Comparison of ENCODE assay signal across 34 mouse cellular contexts in the genomic region with DNA sequence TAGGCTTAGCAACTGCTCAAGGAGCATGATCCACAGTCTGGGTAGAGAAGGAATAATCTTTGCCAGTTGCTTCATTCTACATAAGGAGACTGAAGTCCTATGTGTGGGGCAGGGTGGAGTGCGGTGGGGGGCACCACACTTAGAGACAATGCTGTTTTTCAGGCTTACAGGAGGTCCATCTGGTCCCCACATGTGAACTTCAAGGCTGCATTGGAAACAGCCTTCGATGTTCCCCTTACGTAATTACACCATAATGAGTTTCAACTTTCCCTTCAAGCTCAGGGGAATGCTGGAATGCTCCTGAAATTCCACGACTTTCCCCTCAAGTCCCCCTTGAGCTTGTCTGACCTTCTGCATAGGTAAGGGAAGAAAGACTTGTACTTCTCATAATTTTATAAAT. TPM values are rescaled to one million over a fixed set of nuclear protein-coding genes. Genes with fewer than 3 reads are reported as not detected.
DNase-seq lines count a peak whose midpoint lies in the region; ATAC-seq and TF ChIP-seq lines count a peak whose summit lies in the region.
"Had no signal": no experiment of that assay in that cellular context is flagged by ENCODE, and none has a peak within 500 bp of the region (broad histone marks: within the 10 kb centered on the region; RNA-seq: fewer than 3 reads in every experiment).

No protein-coding gene starts in this region.

- no peaks in the 10 kb centered on the region for H3K36me3 ChIP-seq in embryonic facial prominence, embryonic 10.5 days (replicated peaks)
- H3K36me3 ChIP-seq in limb, embryonic 14.5 days (ENCODE audit: control insufficient read depth, insufficient read depth, low read length), result no peaks in the 10 kb centered on the region
- no peaks in the 10 kb centered on the region for H3K36me3 ChIP-seq in forebrain, embryonic 14.5 days (ENCODE audit: control insufficient read depth, insufficient read depth, low read length)
- H3K36me3 ChIP-seq: forebrain, embryonic 12.5 days; liver, embryonic 13.5 days; midbrain, embryonic 13.5 days; neural tube, embryonic 13.5 days had no signal

- H3K4me2 ChIP-seq in limb, embryonic 14.5 days (replicated peaks; ENCODE audit: low read depth, low read length, severe bottlenecking), result 0 out of 2 replicates have a peak overlapping the region, but pooled peaks have one; percentile 9
- no peak overlapping the region for H3K4me2 ChIP-seq in forebrain, embryonic 14.5 days (ENCODE audit: low read length)
- H3K4me2 ChIP-seq: forebrain, embryonic 12.5 days; heart, embryonic 11.5 days; liver, embryonic 13.5 days; midbrain, embryonic 13.5 days; neural tube, embryonic 13.5 days had no signal

- WGBS in embryonic facial prominence, embryonic 10.5 days, result 34% methylated on average over 4 of the region's 4 CpGs
- 13% methylated on average over 4 of the region's 4 CpGs for WGBS in limb, embryonic 14.5 days
- WGBS in forebrain, embryonic 14.5 days, result 81% methylated on average over 4 of the region's 4 CpGs

- intact Hi-C loops in left cerebral cortex, postnatal 4 days (cut with DNase I), result no loop called here

- H3K27me3 ChIP-seq in embryonic facial prominence, embryonic 10.5 days (replicated peaks; ENCODE audit: low read depth, poor library complexity, severe bottlenecking), result no peaks in the 10 kb centered on the region
- H3K27me3 ChIP-seq in limb, embryonic 14.5 days (ENCODE audit: control insufficient read depth, insufficient read depth, low read length), result no peaks in the 10 kb centered on the region
- H3K27me3 ChIP-seq in forebrain, embryonic 14.5 days (replicated peaks; ENCODE audit: control insufficient read depth, insufficient read depth, low read length), result no peaks in the 10 kb centered on the region
- H3K27me3 ChIP-seq: forebrain, embryonic 12.5 days; liver, embryonic 13.5 days; midbrain, embryonic 13.5 days; neural tube, embryonic 13.5 days had no signal

- TF ChIP-seq POLR2A in limb, embryonic 14.5 days (IDR thresholded peaks at IDR 0.05; ENCODE audit: borderline replicate concordance, extremely low read depth, insufficient read depth, insufficient read length), result no peak

- peak; percentile 82 for ATAC-seq in limb, embryonic 14.5 days (ENCODE audit: low FRiP score, low read depth)
- ATAC-seq in forebrain, embryonic 14.5 days, result no peak
- ATAC-seq: inflammation-experienced regulatory T-cells, adult 6 months; midbrain, embryonic 13.5 days had no signal

- no peaks in the 10 kb centered on the region for H3K9me3 ChIP-seq in embryonic facial prominence, embryonic 10.5 days
- H3K9me3 ChIP-seq in limb, embryonic 14.5 days (ENCODE audit: control insufficient read depth, low read length), result no peaks in the 10 kb centered on the region
- H3K9me3 ChIP-seq in forebrain, embryonic 14.5 days (replicated peaks; ENCODE audit: control insufficient read depth, low read length), result no peaks in the 10 kb centered on the region
- H3K9me3 ChIP-seq: forebrain, embryonic 12.5 days; liver, embryonic 13.5 days; midbrain, embryonic 13.5 days; neural tube, embryonic 13.5 days had no signal

- H3K4me1 ChIP-seq in embryonic facial prominence, embryonic 10.5 days, result peaks cover 26% of the 10 kb centered on the region
- H3K4me1 ChIP-seq in limb, embryonic 14.5 days (ENCODE audit: control insufficient read depth, insufficient read depth, low read length), result peaks cover 8% of the 10 kb centered on the region
- H3K4me1 ChIP-seq in forebrain, embryonic 14.5 days (ENCODE audit: control insufficient read depth, insufficient read depth, low read length), result no peaks in the 10 kb centered on the region
- H3K4me1 ChIP-seq: forebrain, embryonic 12.5 days; liver, embryonic 13.5 days; midbrain, embryonic 13.5 days; neural tube, embryonic 13.5 days had no signal

- peak overlapping the region; percentile 83 for H3K27ac ChIP-seq in embryonic facial prominence, embryonic 10.5 days (replicated peaks)
- H3K27ac ChIP-seq in limb, embryonic 14.5 days (replicated peaks; ENCODE audit: low read depth, low read length), result peak overlapping the region; percentile 75
- H3K27ac ChIP-seq in forebrain, embryonic 14.5 days (ENCODE audit: low read depth, low read length), result no peak overlapping the region
- H3K27ac ChIP-seq: forebrain, embryonic 12.5 days; liver, embryonic 13.5 days; midbrain, embryonic 13.5 days; neural tube, embryonic 13.5 days had no signal

- no peak overlapping the region for H3K4me3 ChIP-seq in embryonic facial prominence, embryonic 10.5 days
- H3K4me3 ChIP-seq in limb, embryonic 14.5 days (replicated peaks; ENCODE audit: low read length), result no peak overlapping the region
- no peak overlapping the region for H3K4me3 ChIP-seq in forebrain, embryonic 14.5 days (ENCODE audit: low read depth, low read length)
- H3K4me3 ChIP-seq: erythroblast, embryonic 14.5 days; forebrain, embryonic 12.5 days; liver, embryonic 13.5 days; midbrain, embryonic 13.5 days; neural tube, embryonic 13.5 days had no signal

- DNase-seq in embryo, embryonic 10 days (ENCODE audit: low spot score), result peak; percentile 76
- DNase-seq in embryo, embryonic 9.5 days (ENCODE audit: extremely low spot score), result no peak
- DNase-seq in embryonic facial prominence, embryonic 10.5 days (ENCODE audit: low spot score), result peak; percentile 81
- DNase-seq in forelimb bud, embryonic 11.5 days (ENCODE audit: low read depth, low spot score), result peak; percentile 85
- peak; percentile 52 for DNase-seq in limb, embryonic 14.5 days (ENCODE audit: low spot score)
- DNase-seq in adrenal gland, adult 8-10 months, result no peak
- no peak for DNase-seq in forebrain, embryonic 14.5 days (ENCODE audit: low spot score)
- DNase-seq in left cerebral cortex, postnatal 4 days, result no peak
- DNase-seq: adrenal gland, postnatal 14 days; cerebellum, adult 9-10 months; gastrocnemius, postnatal 10 days; kidney, adult 2 months; kidney, postnatal 10 days; layer of hippocampus, postnatal 36 days; liver, embryonic 13.5 days; lung, adult 2 months; lung, postnatal 14 days; right cerebral cortex, adult 18-20 months; thymus, adult 18-20 months; thymus, postnatal 36 days had no signal

- no peak overlapping the region for H3K9ac ChIP-seq in limb, embryonic 14.5 days (ENCODE audit: low read depth, low read length, severe bottlenecking)
- H3K9ac ChIP-seq in forebrain, embryonic 14.5 days (ENCODE audit: low read length), result no peak overlapping the region
- H3K9ac ChIP-seq: forebrain, embryonic 12.5 days; liver, embryonic 13.5 days; midbrain, embryonic 13.5 days; neural tube, embryonic 13.5 days had no signal

RNA-seq across cellular contexts. Expression of gene Fgf23, which starts 21.9 kb away (rescaled TPM):
- polyA plus RNA-seq in embryonic facial prominence, embryonic 10.5 days (2016; fragmentation: Nextera tagmentation; extraction: Ambion mirVana), result 0.08 and 0.16 TPM in 2 replicates
- polyA plus RNA-seq in limb, embryonic 14.5 days (2012; rRNA removed), result 0.17 and 0.24 TPM in 2 replicates
- not detected in 2 replicates for polyA plus RNA-seq in limb, embryonic 14.5 days (2014; fragmentation: Nextera tagmentation; extraction: Ambion mirVana)
- total RNA-seq in adrenal gland, adult 8-10 months (2022), result not detected
- polyA plus RNA-seq in forebrain, embryonic 14.5 days (2014; fragmentation: Nextera tagmentation; extraction: Ambion mirVana), result 0.09 and 0.11 TPM in 2 replicates
- total RNA-seq in left cerebral cortex, postnatal 4 days (2021), result under 1 TPM; 0.38 to 0.54 TPM
- total RNA-seq: adrenal gland, postnatal 14 days; granulocyte monocyte progenitor cell, adult 5-6 weeks; hematopoietic stem cell, adult 5-6 weeks; megakaryocyte, adult 5-6 weeks had no signal
- polyA plus RNA-seq: erythroblast, embryonic 14.5 days; heart, embryonic 11.5 days; kidney, adult 2 months; liver, embryonic 13.5 days; lung, adult 2 months; neural tube, embryonic 13.5 days; stomach, embryonic 16.5 days had no signal

RNA-seq across cellular contexts. Expression of gene Fgf6, which starts 35.5 kb away (rescaled TPM):
- polyA plus RNA-seq in embryonic facial prominence, embryonic 10.5 days (2016; fragmentation: Nextera tagmentation; extraction: Ambion mirVana), result 0.02 TPM in 1 of 2 replicates, not detected in the other
- polyA plus RNA-seq in limb, embryonic 14.5 days (2012; rRNA removed), result 2.8 and 2.9 TPM in 2 replicates
- polyA plus RNA-seq in limb, embryonic 14.5 days (2014; fragmentation: Nextera tagmentation; extraction: Ambion mirVana), result 2.3 and 2.5 TPM in 2 replicates
- not detected for total RNA-seq in adrenal gland, adult 8-10 months (2022)
- polyA plus RNA-seq in forebrain, embryonic 14.5 days (2014; fragmentation: Nextera tagmentation; extraction: Ambion mirVana), result not detected in 2 replicates
- total RNA-seq in left cerebral cortex, postnatal 4 days (2021), result not detected
- total RNA-seq: adrenal gland, postnatal 14 days; granulocyte monocyte progenitor cell, adult 5-6 weeks; hematopoietic stem cell, adult 5-6 weeks; layer of hippocampus, adult 18-20 months; layer of hippocampus, postnatal 36 days; left cerebral cortex, postnatal 25 days; megakaryocyte, adult 5-6 weeks had no signal
- polyA plus RNA-seq: brain, embryonic 14.5 days; erythroblast, embryonic 14.5 days; forebrain, embryonic 12.5 days; heart, postnatal 0 days; inflammation-experienced regulatory T-cells, adult 6 months; midbrain, embryonic 13.5 days; neural tube, embryonic 13.5 days had no signal

RNA-seq across cellular contexts. Expression of gene Tigar, which starts 58.5 kb away (rescaled TPM):
- 5.7 and 7.2 TPM in 2 replicates for polyA plus RNA-seq in embryonic facial prominence, embryonic 10.5 days (2016; fragmentation: Nextera tagmentation; extraction: Ambion mirVana)
- polyA plus RNA-seq in limb, embryonic 14.5 days (2012; rRNA removed), result 3.4 and 4.1 TPM in 2 replicates
- polyA plus RNA-seq in limb, embryonic 14.5 days (2014; fragmentation: Nextera tagmentation; extraction: Ambion mirVana), result 3.2 and 3.3 TPM in 2 replicates
- total RNA-seq in adrenal gland, adult 8-10 months (2022), result 10 to 100 TPM; 17.6 to 25.7 (median 22.0) TPM
- polyA plus RNA-seq in forebrain, embryonic 14.5 days (2014; fragmentation: Nextera tagmentation; extraction: Ambion mirVana), result 7.4 and 8.1 TPM in 2 replicates
- 10 to 100 TPM; 16.4 to 18.6 TPM for total RNA-seq in left cerebral cortex, postnatal 4 days (2021)
- polyA plus RNA-seq: erythroblast, embryonic 14.5 days had no signal

Comparison
In these comparisons a context has a peak if more than half of its experiments do, and no peak if none do; other contexts are left out.
1. DNase-seq: peak in embryo, embryonic 10 days (single experiment), embryonic facial prominence, embryonic 10.5 days (single experiment), forelimb bud, embryonic 11.5 days (single experiment) and limb, embryonic 14.5 days (single experiment); none in embryo, embryonic 9.5 days (single experiment), adrenal gland, adult 8-10 months (single experiment), forebrain, embryonic 14.5 days (single experiment) and left cerebral cortex, postnatal 4 days (single experiment).